Mouse (Mus musculus) CD8-positive naive resting alpha-beta T cell, adult 2 months (primary cell): Measurements from ENCODE around the gene Atp10b.

ENCODE experiments used
- DNase-seq, 2 experiments: peaks; one replicate each; pipeline ENCODE4 v3.0.0; 2022; ENCODE audit warnings: low read depth in 2 of 2, low spot score in 2 of 2

Atp10b gene

GRCm38 (mm10) chr11:43198811-43199210, 49.1 kb downstream of the Atp10b start:
- DNase-seq = no peak

GRCm38 (mm10) chr11:43199358-43199757, 49.7 kb downstream of the Atp10b start:
- no peak for DNase-seq

GRCm38 (mm10) chr11:43200089-43200488, 50.4 kb downstream of the Atp10b start:
- DNase-seq = no peak

GRCm38 (mm10) chr11:43203580-43203979, 53.9 kb downstream of the Atp10b start:
- DNase-seq = no peak

- DNase-seq = no peak
These were observed 63.5 kb downstream of the Atp10b start for GRCm38 (mm10) chr11:43213134-43213533.

GRCm38 (mm10) chr11:43213740-43214139, 64.1 kb downstream of the Atp10b start:
- DNase-seq = no peak

GRCm38 (mm10) chr11:43217021-43217420, 67.3 kb downstream of the Atp10b start:
- no peak for DNase-seq

GRCm38 (mm10) chr11:43230231-43230630, 80.6 kb downstream of the Atp10b start:
- DNase-seq = no peak

GRCm38 (mm10) chr11:43232073-43232472, 82.4 kb downstream of the Atp10b start:
- DNase-seq = no peak

- DNase-seq = no peak
These were observed 86.8 kb downstream of the Atp10b start for GRCm38 (mm10) chr11:43236360-43237039.

- no peak for DNase-seq
These were observed 90.1 kb downstream of the Atp10b start for GRCm38 (mm10) chr11:43239804-43240203.

GRCm38 (mm10) chr11:43253034-43253433, 103.4 kb downstream of the Atp10b start:
- no peak for DNase-seq

GRCm38 (mm10) chr11:43255262-43255661, 105.6 kb downstream of the Atp10b start:
- DNase-seq = no peak

GRCm38 (mm10) chr11:43257291-43257690, 107.6 kb downstream of the Atp10b start:
- no peak for DNase-seq

- no peak for DNase-seq
These were observed 108.1 kb downstream of the Atp10b start for GRCm38 (mm10) chr11:43257781-43258180.

GRCm38 (mm10) chr11:43263548-43264218, 114.0 kb downstream of the Atp10b start:
- DNase-seq = no peak

GRCm38 (mm10) chr11:43267505-43267904, 117.8 kb downstream of the Atp10b start:
- DNase-seq = no peak

GRCm38 (mm10) chr11:43269503-43270255, 120.0 kb downstream of the Atp10b start:
- DNase-seq = no peak

- DNase-seq = no peak
These were observed 120.7 kb downstream of the Atp10b start for GRCm38 (mm10) chr11:43270256-43270806.

GRCm38 (mm10) chr11:43273896-43274295, 124.2 kb downstream of the Atp10b start:
- DNase-seq = no peak

- no peak for DNase-seq
These were observed 147.9 kb downstream of the Atp10b start for GRCm38 (mm10) chr11:43297584-43297983.

GRCm38 (mm10) chr11:43311000-43311399, 161.3 kb downstream of the Atp10b start:
- no peak for DNase-seq
